Mouse (Mus musculus): Measurements from ENCODE around the gene Fndc11. TPM values are rescaled to one million over a fixed set of nuclear protein-coding genes. Genes with fewer than 3 reads are reported as not detected.

The Fndc11 gene
- polyA plus RNA-seq, 1 experiment from 2014 or later = 0.09 TPM

DNA sequence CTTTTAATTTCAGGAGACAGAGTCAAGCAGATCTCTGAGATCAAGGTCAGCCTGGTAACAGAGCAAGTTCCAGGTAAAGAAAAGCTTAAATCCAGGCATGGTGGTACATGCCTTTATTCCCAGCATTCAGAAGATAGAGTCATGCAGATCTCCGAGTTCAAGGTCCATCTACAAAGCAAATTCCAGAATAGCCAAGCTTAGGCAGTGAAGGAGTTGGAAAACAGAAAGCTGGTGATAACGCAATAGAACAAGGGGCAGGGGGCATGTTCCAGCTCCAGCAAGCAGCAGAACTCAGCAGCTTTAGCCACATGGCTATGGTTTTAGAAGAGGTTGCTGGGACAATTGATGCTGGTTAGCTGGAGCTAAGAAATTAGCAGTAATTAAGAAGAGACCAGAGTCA is 5.2 kb downstream of the Fndc11 start:
- H3K27ac ChIP-seq = no peak overlapping the region

DNA sequence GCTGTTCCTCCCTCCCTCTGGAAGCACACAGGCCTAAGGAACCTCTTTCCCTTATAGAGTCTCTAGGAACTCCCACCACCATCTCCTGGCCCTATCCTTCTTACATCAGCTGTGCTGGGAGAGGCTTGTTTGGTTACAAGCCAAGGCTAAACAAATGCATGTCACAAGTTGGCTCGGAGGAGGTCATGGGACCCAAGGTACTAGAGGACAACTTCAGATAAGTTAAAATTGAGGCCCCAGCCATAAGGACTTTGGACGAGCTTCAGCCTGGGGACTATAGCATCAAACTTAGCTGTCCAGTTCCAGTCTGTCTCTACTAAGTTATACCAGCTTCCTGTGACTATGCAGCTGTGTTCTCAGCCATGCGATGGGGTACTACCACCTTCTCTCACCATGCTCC is 7.3 kb downstream of the Fndc11 start:
- 77% methylated on average over 3 of the region's 3 CpGs for WGBS
- no peak overlapping the region for H3K27ac ChIP-seq
- no peak overlapping the region for H3K4me2 ChIP-seq
- H3K36me3 ChIP-seq = no peaks in the 10 kb centered on the region
- no peaks in the 10 kb centered on the region for H3K9me3 ChIP-seq
- H3K27me3 ChIP-seq (replicated peaks) = no peaks in the 10 kb centered on the region
- H3K4me3 ChIP-seq (replicated peaks) = no peak overlapping the region
- H3K4me1 ChIP-seq = no peaks in the 10 kb centered on the region
- ATAC-seq (ENCODE audit: insufficient read depth, low FRiP score, low read depth) = no peak
- H3K9ac ChIP-seq = no peak overlapping the region

More for the DNA sequence above, 5.2 kb downstream of the Fndc11 start:
- no peak overlapping the region for H3K4me2 ChIP-seq
- H3K4me3 ChIP-seq (replicated peaks) = no peak overlapping the region
- peaks cover 6% of the 10 kb centered on the region for H3K4me1 ChIP-seq
- H3K27me3 ChIP-seq (replicated peaks) = no peaks in the 10 kb centered on the region
- H3K9me3 ChIP-seq = no peaks in the 10 kb centered on the region
- no peaks in the 10 kb centered on the region for H3K36me3 ChIP-seq
- no peak overlapping the region for H3K9ac ChIP-seq
- WGBS = 81% methylated on average over 2 of the region's 2 CpGs
- ATAC-seq (ENCODE audit: insufficient read depth, low FRiP score, low read depth) = no peak

DNA sequence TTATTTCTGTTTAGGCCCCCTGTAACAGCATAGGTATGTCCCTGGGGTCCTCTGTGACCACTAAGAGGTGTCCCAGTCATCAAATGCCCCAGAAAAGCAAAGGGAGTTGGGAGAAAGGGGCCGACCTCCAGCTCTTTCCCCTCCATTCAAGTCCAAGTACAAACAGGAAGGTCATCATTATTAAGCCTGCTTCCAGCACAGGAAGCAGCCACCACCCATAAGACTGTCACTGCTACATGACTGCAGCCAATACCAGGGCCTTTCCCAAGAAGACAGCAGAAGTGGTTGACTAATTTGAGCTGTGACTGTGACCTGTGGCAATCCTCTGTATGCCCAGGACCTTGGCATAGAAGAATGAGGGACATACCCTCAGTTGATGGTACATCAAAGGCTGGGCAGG is 8.5 kb downstream of the Fndc11 start:
- Histone ChIP-seq H3K4me1 (no peaks in the 10 kb centered on the region), H3K4me3 (replicated peaks) (no peak overlapping the region), H3K27me3 (replicated peaks) (no peaks in the 10 kb centered on the region), H3K9ac (no peak overlapping the region), H3K27ac (no peak overlapping the region), H3K9me3 (no peaks in the 10 kb centered on the region), H3K36me3 (no peaks in the 10 kb centered on the region), H3K4me2 (no peak overlapping the region)
- no peak for ATAC-seq (ENCODE audit: insufficient read depth, low FRiP score, low read depth)
- WGBS = 76% methylated on average over 1 of the region's 1 CpGs

DNA sequence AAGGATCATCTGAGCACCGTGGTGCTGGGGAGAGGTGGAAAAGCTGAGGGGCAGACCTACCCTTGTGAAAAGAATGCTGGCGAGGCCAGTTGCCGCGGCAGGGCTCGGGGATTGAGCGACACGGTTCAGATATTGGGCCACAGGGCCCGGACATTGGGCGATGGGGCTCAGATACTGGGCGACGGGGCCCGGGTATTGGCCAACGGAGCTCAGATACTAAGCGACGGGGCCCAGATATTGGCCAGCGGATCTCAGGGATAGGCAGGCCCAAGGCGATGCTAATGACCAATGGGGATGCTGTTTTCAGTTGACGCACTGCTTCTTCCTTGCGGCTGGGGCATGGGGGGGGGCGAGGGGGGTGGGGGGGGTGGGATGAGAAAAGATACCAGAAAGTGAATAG is 11.4 kb downstream of the Fndc11 start:
- no peak overlapping the region for H3K4me3 ChIP-seq (replicated peaks)
- no peaks in the 10 kb centered on the region for H3K4me1 ChIP-seq
- H3K4me2 ChIP-seq = no peak overlapping the region
- 75% methylated on average over 20 of the region's 20 CpGs for WGBS
- H3K36me3 ChIP-seq = no peaks in the 10 kb centered on the region
- H3K27me3 ChIP-seq (replicated peaks) = no peaks in the 10 kb centered on the region
- no peak overlapping the region for H3K27ac ChIP-seq
- no peak for ATAC-seq (ENCODE audit: insufficient read depth, low FRiP score, low read depth)
- no peaks in the 10 kb centered on the region for H3K9me3 ChIP-seq
- H3K9ac ChIP-seq = no peak overlapping the region

DNA sequence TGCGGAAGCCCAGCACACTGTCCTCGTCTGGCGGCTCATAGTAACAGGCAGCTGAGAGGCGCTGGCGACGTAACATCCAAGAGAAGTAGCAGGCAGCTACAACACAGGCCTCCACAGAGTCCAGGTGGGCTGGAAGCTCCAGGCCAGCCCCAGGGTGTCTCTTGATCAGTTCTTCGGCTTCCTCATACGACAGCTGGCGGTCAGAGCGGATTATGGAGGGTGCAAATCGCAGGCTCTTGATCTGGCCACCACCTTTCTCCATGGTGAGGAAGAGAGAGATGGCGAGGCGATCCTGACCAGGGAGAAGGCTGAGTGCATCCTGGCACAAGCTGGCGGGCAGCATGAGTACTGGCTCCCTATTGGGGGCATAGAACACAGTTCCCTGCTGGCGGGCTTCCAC is 13.6 kb downstream of the Fndc11 start:
- 90% methylated on average over 15 of the region's 15 CpGs for WGBS
- H3K27me3 ChIP-seq (replicated peaks) = no peaks in the 10 kb centered on the region
- ATAC-seq (ENCODE audit: insufficient read depth, low FRiP score, low read depth) = no peak
- H3K36me3 ChIP-seq = no peaks in the 10 kb centered on the region
- no peak overlapping the region for H3K27ac ChIP-seq
- H3K4me3 ChIP-seq (replicated peaks) = no peak overlapping the region
- H3K4me2 ChIP-seq = no peak overlapping the region
- no peak overlapping the region for H3K9ac ChIP-seq
- no peaks in the 10 kb centered on the region for H3K4me1 ChIP-seq
- H3K9me3 ChIP-seq = no peaks in the 10 kb centered on the region

DNA sequence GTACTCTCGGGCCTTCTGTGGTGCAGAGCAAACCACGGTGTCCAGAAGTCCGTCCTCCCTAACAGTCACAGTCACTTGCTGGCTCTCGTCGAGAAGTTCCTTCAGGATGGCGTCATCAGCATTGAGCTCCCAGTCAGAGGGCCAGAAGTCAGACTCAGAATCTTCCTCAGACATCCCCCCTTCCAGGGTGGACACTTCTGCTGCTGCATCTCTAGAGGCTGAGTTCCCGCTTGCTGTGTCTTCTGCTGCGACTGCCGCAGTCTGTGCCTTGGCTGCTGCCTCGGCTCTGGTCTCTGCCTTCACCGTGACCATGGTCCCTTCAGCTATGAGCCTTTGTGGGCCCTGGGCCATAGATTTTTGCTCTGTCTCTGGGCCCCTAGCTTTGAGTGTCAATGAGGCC is 14.9 kb downstream of the Fndc11 start:
- no peaks in the 10 kb centered on the region for H3K4me1 ChIP-seq
- no peak overlapping the region for H3K27ac ChIP-seq
- WGBS = 93% methylated on average over 11 of the region's 11 CpGs
- ATAC-seq (ENCODE audit: insufficient read depth, low FRiP score, low read depth) = no peak
- H3K4me3 ChIP-seq (replicated peaks) = no peak overlapping the region
- H3K9me3 ChIP-seq = no peaks in the 10 kb centered on the region
- no peaks in the 10 kb centered on the region for H3K27me3 ChIP-seq (replicated peaks)
- H3K4me2 ChIP-seq = no peak overlapping the region
- H3K9ac ChIP-seq = no peak overlapping the region
- H3K36me3 ChIP-seq = no peaks in the 10 kb centered on the region

DNA sequence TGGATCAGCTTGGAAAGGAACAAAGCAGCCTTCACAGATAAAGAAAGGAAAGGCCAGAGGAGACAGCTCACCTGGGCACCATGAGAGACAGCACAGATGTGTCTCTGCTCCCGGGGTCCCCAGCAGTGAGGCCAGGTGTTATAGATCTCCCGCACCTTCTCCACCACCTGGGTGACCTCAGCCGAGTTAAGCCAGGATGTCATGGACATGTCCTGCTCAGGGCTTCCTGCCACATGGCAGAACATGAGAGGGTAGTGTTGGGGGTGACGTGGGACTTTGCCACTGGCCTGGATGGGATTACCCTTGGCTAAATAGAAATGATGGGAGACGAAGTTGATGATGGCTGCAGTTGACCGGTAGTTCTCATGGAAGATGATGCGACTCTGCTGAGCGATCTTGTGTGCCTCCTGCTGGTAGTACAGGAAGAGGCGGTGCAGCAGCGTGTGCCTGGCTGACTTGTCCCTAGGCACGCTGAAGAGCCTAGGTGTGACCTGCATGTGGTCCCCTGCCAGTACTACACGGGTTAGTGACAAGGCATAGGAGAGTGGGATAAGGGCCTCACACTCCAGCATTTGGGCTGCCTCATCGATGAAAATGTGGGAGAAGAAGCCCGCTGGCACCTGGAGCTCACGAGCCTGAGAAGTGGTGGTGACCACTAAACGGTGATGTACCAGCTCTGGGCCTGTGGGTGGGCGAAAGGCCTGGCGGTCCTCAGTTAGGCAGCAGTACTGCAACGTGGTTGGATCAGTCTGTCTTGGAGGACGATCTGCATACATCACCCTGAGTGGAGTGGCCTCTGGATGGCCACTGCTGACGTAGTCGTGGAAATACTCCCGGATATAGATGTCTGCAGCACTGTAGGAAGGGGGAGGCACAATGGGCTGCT is 16.1 kb downstream of the Fndc11 start:
- ATAC-seq (ENCODE audit: insufficient read depth, low FRiP score, low read depth) = no peak
- WGBS = 81% methylated on average over 23 of the region's 23 CpGs
- H3K4me3 ChIP-seq (replicated peaks) = no peak overlapping the region
- H3K27me3 ChIP-seq (replicated peaks) = no peaks in the 10 kb centered on the region
- 0 out of 2 replicates have a peak, but pooled peaks cover under 1% of the 10 kb centered on the region for H3K4me1 ChIP-seq
- H3K27ac ChIP-seq = no peak overlapping the region
- no peak overlapping the region for H3K9ac ChIP-seq
- H3K4me2 ChIP-seq = no peak overlapping the region
- H3K9me3 ChIP-seq = no peaks in the 10 kb centered on the region
- no peaks in the 10 kb centered on the region for H3K36me3 ChIP-seq

DNA sequence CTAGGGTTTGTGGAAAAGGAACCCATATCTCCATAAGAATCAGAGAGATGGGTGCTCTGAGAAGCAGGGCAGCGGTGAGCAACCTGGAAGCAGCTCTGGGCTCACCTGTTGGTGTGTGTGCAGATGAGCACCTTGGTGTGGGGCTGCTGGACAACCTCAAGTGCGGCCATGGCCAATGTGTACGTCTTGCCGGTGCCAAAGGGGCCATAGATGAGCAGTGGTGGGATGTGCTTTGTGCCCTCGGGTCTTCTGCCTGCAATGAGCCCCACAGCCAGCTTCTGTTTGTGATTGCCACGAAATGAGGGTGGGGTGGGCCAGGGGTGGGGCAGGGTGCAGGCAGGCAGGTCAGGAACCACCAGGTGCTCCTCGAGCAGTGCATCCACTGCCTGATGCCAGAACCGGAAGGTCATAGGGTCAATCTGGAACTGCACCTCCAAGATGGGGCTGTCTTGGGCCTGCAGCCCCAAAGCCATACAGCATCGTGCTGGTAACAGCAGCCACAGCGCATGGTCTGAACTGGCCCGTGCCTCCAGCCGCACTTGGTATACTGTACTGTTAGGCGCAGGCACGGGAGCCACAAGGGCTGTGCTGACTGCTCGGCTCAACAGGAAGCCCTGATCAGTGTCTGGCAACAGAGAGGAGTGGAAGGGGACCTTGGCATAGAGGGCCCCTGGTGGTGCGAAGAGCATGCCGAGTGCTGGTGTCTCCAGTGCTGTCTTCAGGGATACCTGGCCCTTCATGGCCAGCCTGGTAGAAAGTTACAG is 17.6 kb downstream of the Fndc11 start:
- H3K4me3 ChIP-seq (replicated peaks) = no peak overlapping the region
- WGBS = 87% methylated on average over 17 of the region's 17 CpGs
- ATAC-seq (ENCODE audit: insufficient read depth, low FRiP score, low read depth) = no peak
- H3K4me1 ChIP-seq = peaks cover 6% of the 10 kb centered on the region; the same call in 1 of the 2 replicates
- H3K36me3 ChIP-seq = no peaks in the 10 kb centered on the region
- H3K27me3 ChIP-seq (replicated peaks) = no peaks in the 10 kb centered on the region
- H3K9ac ChIP-seq = no peak overlapping the region
- no peak overlapping the region for H3K4me2 ChIP-seq
- no peaks in the 10 kb centered on the region for H3K9me3 ChIP-seq
- no peak overlapping the region for H3K27ac ChIP-seq

DNA sequence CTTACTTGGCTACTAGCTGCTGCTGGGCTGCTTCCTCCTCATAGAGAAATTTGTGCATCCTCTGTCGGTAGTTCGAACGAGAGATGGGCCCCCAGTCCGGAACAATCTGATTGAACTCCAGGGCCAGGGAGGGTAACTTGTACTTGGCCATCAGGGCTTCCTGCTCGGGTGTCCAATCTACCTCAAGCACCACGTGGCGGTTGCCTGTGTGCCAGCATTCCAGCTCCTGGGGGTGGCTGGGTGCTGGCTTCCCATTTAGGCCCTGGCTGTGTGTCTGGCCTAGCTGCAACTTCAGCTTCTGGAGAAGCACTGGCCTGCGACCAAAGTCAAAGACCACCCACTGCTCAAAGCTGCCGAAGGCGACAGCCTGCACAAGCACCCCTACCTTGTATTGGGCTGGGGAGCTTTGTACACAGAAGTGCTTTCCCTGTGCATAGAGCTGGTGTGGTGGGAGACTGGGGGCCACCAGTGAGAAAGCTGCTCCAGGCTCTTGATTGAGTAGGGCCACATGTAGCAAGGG is 18.3 kb downstream of the Fndc11 start:
- Histone ChIP-seq H3K36me3 (no peaks in the 10 kb centered on the region), H3K4me2 (no peak overlapping the region), H3K4me3 (replicated peaks) (no peak overlapping the region), H3K9ac (no peak overlapping the region), H3K9me3 (no peaks in the 10 kb centered on the region), H3K4me1 (peaks cover 7% of the 10 kb centered on the region; the same call in 1 of the 2 replicates), H3K27me3 (replicated peaks) (no peaks in the 10 kb centered on the region), H3K27ac (no peak overlapping the region)
- 82% methylated on average over 10 of the region's 10 CpGs for WGBS
- no peak for ATAC-seq (ENCODE audit: insufficient read depth, low FRiP score, low read depth)

DNA sequence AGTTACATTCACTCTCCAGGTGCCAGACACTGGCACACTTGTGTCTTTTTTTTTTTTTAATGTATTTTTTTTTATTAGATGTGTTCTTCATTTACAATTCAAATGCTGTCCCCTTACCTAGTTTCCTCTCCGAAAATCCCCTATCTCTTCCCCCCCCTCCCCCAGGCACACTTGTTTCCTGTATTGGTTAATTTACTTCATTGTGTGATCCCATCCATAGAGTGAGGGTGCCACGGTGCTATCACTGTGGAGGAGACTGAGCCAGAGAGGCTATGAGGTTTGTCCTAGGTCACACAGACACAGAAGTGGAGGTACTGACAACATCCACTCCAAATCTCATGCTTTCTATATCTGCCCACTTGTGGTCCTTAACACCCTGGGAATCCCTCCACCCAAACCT is 19.0 kb downstream of the Fndc11 start:
- Histone ChIP-seq H3K9me3 (no peaks in the 10 kb centered on the region), H3K4me1 (peaks cover 7% of the 10 kb centered on the region; the same call in 1 of the 2 replicates), H3K4me2 (no peak overlapping the region), H3K36me3 (no peaks in the 10 kb centered on the region), H3K27me3 (replicated peaks) (no peaks in the 10 kb centered on the region), H3K4me3 (replicated peaks) (no peak overlapping the region), H3K27ac (no peak overlapping the region), H3K9ac (no peak overlapping the region)
- no peak for ATAC-seq (ENCODE audit: insufficient read depth, low FRiP score, low read depth)
- WGBS = 78% methylated on average over 2 of the region's 2 CpGs

DNA sequence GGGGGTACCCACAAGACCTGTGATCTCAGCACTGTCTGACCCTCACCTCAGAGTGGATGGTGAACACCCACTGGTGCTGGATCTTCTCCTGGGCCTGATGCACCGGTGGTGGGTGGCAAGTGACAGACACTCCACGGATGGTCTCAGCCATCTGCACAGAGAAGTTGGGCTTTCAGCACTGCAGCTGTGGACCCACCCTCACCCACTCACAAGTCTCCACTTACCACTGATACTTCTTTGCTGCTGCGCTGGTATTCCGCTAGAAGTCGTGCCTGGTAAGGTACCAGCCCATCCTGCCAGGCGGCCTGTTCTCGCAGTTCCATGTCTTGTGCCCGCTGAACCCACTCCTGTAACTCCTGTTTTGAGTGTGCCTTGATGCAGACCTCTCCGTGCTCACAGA is 19.4 kb downstream of the Fndc11 start:
- H3K27me3 ChIP-seq (replicated peaks) = no peaks in the 10 kb centered on the region
- no peaks in the 10 kb centered on the region for H3K36me3 ChIP-seq
- ATAC-seq (ENCODE audit: insufficient read depth, low FRiP score, low read depth) = no peak
- no peaks in the 10 kb centered on the region for H3K9me3 ChIP-seq
- 91% methylated on average over 9 of the region's 9 CpGs for WGBS
- H3K4me1 ChIP-seq = peaks cover 7% of the 10 kb centered on the region; the same call in 1 of the 2 replicates
- no peak overlapping the region for H3K9ac ChIP-seq
- no peak overlapping the region for H3K27ac ChIP-seq
- no peak overlapping the region for H3K4me3 ChIP-seq (replicated peaks)
- H3K4me2 ChIP-seq = no peak overlapping the region

Data from stomach, embryonic 15.5 days (tissue).